Mouse (Mus musculus) kidney, adult 2 months (tissue): Measurements from ENCODE around the gene Tox4. TPM values are rescaled to one million over a fixed set of nuclear protein-coding genes. Genes with fewer than 3 reads are reported as not detected.

ENCODE experiments used
- DNase-seq: peaks from one replicate; pipeline ENCODE4 v3.0.0; 2021
- H3K27ac ChIP-seq: fragments of 200-500 bp; 2 replicates; pipeline ENCODE4 v1.5.1; 2012; ENCODE audit warnings: low read depth, low read length, control low read depth, inconsistent platforms; ENCODE audit not compliant: insufficient read depth
- H3K27me3 ChIP-seq: fragments of 200-500 bp; replicated peaks from 2 replicates; pipeline ENCODE4 v1.6.1; 2012; ENCODE audit warnings: mild to moderate bottlenecking, moderate library complexity, low read length, inconsistent platforms; ENCODE audit not compliant: control insufficient read depth, insufficient read depth
- H3K36me3 ChIP-seq: fragments of 200-500 bp; 2 replicates; pipeline ENCODE4 v1.6.1; 2012; ENCODE audit warnings: mild to moderate bottlenecking, moderate library complexity, low read length, inconsistent platforms; ENCODE audit not compliant: control insufficient read depth, insufficient read depth
- H3K4me1 ChIP-seq: fragments of 200-500 bp; 2 replicates; pipeline ENCODE4 v1.6.1; 2011; ENCODE audit warnings: low read length; ENCODE audit not compliant: control insufficient read depth, insufficient read depth
- H3K4me3 ChIP-seq: fragments of 200-500 bp; 2 replicates; pipeline ENCODE4 v1.5.1; 2011; ENCODE audit warnings: mild to moderate bottlenecking, low read depth, low read length, control low read depth; ENCODE audit not compliant: insufficient read depth
- CTCF ChIP-seq: fragments of 200-500 bp; conservative IDR thresholded peaks from 2 replicates; pipeline ENCODE4 v1.5.1; 2011; ENCODE audit warnings: low read depth, mild to moderate bottlenecking, control low read depth, low read length, moderate library complexity, mixed read lengths; ENCODE audit not compliant: insufficient read depth, insufficient read length
- POLR2A ChIP-seq: fragments of 200-500 bp; IDR thresholded peaks from one replicate; pipeline ENCODE4 v1.6.1; 2011; ENCODE audit warnings: low read depth, low read length, control low read depth
- WGBS: fragments of 180-500 bp; shearing (Covaris S2); methylation state at CpG from one replicate; pipeline ENCODE4 v1.1.7; 2018; 5-methylcytosine and 5-hydroxymethylcytosine counted together
- polyA plus RNA-seq: library from polyadenylated mRNA; depleted of rRNA; stranded (reverse); fragments of >200 nt; gene quantifications from 2 replicates; pipeline ENCODE4 v1.2.3, GENCODE M21; 2012; rRNA removed

Tox4 gene
- 26.6 and 32.0 TPM in 2 replicates for polyA plus RNA-seq

DNA sequence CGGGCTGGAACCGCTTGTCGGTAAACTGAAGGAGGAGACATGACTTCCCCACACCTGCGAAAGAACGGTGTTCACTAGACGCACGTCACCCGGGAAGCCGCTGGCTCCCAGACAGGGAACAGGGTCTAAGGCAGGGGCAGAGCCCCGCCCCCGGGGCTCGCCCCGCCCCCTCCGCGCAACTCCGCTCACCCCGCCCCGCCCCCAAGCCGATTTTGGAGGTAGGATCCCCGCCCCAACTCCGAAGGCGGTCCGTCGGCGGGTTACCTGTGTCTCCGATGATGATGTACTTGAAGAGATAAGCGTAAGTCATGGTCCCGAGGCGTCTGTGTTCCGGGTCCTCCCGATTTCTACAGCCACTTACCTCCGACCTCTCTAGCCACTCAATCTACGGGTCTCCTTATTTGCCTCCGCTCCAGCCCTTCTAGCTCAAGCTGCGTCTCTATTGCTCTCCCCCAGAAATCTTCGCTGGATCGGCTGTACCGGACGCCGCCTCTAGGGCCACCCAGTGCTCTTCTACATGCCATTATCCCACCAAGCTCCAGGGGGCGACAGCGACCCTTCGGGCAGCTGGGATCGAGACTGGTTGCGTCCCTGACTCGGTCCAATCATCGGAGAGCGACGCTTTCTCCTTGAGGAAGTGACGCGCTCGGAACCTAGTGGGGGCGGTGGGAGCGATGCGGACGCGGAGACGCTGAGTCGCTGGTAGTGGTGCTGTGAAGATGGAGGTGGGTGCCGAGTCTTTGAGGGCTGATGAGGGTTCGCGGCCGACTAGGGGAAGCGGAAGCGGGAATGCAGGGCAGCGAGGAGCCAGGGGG, at the start of gene Tox4, which contains the start of gene Rab2b:
Gene Tox4 (plus strand): TSS at position 215 of the 815 bp plus-strand sequence.
Gene Rab2b (minus strand): TSS at position 614 of the 815 bp plus-strand sequence.
- Histone ChIP-seq H3K27me3 (no peaks in the 10 kb centered on the region), H3K4me1 (0 out of 2 replicates have a peak, but pooled peaks cover 2% of the 10 kb centered on the region), H3K36me3 (no peaks in the 10 kb centered on the region), H3K4me3 (peak within 1 kb of the TSS; percentile 87), H3K27ac (peak within 1 kb of the TSS; percentile 49; the same call in 1 of the 2 replicates)
- TF ChIP-seq POLR2A (peak; percentile 60), CTCF (peak; percentile 97; the same call in 1 of the 2 replicates)
- DNase-seq, result peak; percentile 99
- under 1% methylated on average over 66 of the region's 66 CpGs for WGBS

DNA sequence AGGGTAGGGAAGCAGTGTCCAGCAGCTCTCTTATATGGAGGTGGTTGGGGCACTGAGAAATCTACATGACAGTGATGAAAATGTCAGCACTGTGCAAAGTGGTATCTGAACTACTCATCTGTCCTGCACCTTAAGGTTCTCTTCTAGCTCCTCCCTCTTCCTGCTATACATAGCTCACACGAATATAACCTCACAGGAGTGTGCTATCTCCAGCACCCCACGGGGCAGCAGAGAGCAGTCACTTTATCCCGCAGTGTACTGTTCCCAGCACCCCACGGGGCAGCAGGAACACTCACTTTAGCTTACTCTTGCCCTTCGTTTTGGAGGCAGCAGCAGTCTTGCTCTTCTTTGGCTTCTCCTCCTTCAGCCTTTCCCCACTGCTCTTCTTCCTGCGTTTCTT, 46.7 kb upstream of the Tox4 start:
- no peak overlapping the region for H3K4me3 ChIP-seq
- DNase-seq, result no peak
- no peaks in the 10 kb centered on the region for H3K27me3 ChIP-seq
- H3K4me1 ChIP-seq, result no peaks in the 10 kb centered on the region
- H3K36me3 ChIP-seq, result peaks cover 13% of the 10 kb centered on the region
- WGBS, result 82% methylated on average over 6 of the region's 6 CpGs
- H3K27ac ChIP-seq, result no peak overlapping the region
- TF ChIP-seq POLR2A (no peak), CTCF (no peak)

DNA sequence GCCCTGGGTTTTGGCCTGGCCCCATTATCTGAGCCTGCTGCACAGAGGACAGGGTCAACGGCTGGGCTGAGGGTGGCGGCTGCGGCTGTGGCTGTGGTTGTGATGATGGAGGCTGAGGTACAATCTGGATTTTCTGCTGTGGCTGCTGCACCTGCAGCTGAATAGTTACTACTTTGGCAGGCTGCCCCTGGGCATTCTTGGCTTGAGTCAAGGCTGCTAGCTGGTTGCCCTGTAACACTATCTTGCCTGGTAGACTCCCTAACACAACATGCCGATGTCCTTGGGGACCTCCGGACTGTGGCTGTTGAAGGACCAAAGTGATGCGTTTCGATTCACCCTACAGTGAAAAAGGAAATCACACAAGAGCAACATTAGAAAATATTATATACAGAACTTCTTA, 43.8 kb upstream of the Tox4 start:
- Histone ChIP-seq H3K4me1 (no peaks in the 10 kb centered on the region), H3K27me3 (no peaks in the 10 kb centered on the region), H3K36me3 (peaks cover 11% of the 10 kb centered on the region), H3K4me3 (no peak overlapping the region), H3K27ac (no peak overlapping the region)
- TF ChIP-seq POLR2A, result no peak
- TF ChIP-seq CTCF, result no peak
- no peak for DNase-seq
- WGBS, result 84% methylated on average over 7 of the region's 7 CpGs

GRCm38 (mm10) chr14:52236216-52236615, 42.7 kb upstream of the Tox4 start:
- Histone ChIP-seq H3K4me3 (no peak overlapping the region), H3K4me1 (no peaks in the 10 kb centered on the region), H3K27me3 (no peaks in the 10 kb centered on the region), H3K27ac (no peak overlapping the region), H3K36me3 (peaks cover 11% of the 10 kb centered on the region)
- WGBS, result 94% methylated on average over 1 of the region's 1 CpGs
- TF ChIP-seq POLR2A (no peak), CTCF (no peak)
- no peak for DNase-seq

DNA sequence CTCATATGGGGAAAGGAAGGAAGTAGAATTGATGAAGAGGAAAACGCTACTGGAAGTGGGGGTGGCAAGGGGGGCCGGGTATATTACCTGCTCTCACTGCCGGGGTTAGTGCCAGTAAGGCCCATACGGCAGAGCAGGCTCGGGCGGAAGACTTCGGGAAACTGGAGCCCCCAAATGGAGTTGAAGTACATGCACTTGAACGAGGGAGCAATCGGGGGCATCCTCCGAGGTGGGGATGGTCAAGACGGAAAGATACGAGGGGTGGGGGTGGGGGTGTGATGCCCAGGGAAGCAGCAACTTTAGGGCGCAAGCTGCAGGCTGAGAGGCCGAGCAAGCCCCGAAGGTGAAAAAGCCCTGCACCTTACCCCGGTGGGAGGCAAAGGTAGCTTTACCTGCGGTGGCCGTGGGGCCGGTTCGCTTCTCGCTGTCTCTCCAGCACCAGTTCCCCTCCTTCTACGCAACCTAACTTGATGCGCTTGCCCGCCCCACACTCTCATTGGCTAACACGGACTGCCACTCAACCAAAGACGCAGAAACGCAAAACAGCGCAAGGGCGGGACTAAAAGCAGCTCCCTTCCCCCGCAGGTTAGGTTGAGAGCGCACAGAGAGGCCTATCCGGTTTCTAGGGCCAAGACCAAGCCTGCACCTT, 34.8 kb upstream of the Tox4 start:
- peaks cover 6% of the 10 kb centered on the region; the same call in 1 of the 2 replicates for H3K4me1 ChIP-seq
- under 1% methylated on average over 32 of the region's 32 CpGs for WGBS

GRCm38 (mm10) chr14:52244690-52245042, 34.3 kb upstream of the Tox4 start:
- no peak for DNase-seq
- 10% methylated on average over 7 of the region's 7 CpGs for WGBS
- H3K36me3 ChIP-seq, result no peaks in the 10 kb centered on the region
- H3K27me3 ChIP-seq, result no peaks in the 10 kb centered on the region
- TF ChIP-seq POLR2A (no peak), CTCF (no peak)
- H3K4me3 ChIP-seq, result peak overlapping the region; percentile 90
- H3K27ac ChIP-seq, result peak overlapping the region; percentile 26; the same call in 1 of the 2 replicates
- peaks cover 6% of the 10 kb centered on the region; the same call in 1 of the 2 replicates for H3K4me1 ChIP-seq

More for the DNA sequence above, 34.8 kb upstream of the Tox4 start:
- Histone ChIP-seq H3K4me3 (peak overlapping the region; percentile 90), H3K27me3 (no peaks in the 10 kb centered on the region), H3K27ac (peak overlapping the region; percentile 26; the same call in 1 of the 2 replicates), H3K36me3 (no peaks in the 10 kb centered on the region)
- TF ChIP-seq POLR2A, result no peak
- TF ChIP-seq CTCF, result no peak
- DNase-seq, result peak; percentile 99

GRCm38 (mm10) chr14:52246129-52246528, 32.8 kb upstream of the Tox4 start:
- Histone ChIP-seq H3K27ac (no peak overlapping the region), H3K36me3 (no peaks in the 10 kb centered on the region), H3K4me1 (peaks cover 6% of the 10 kb centered on the region; the same call in 1 of the 2 replicates), H3K27me3 (no peaks in the 10 kb centered on the region), H3K4me3 (no peak overlapping the region)
- TF ChIP-seq CTCF, result no peak
- DNase-seq, result no peak
- WGBS, result 76% methylated on average over 4 of the region's 4 CpGs
